Mouse (Mus musculus) c-Kit-positive CD71-positive TER-119-positive erythroid progenitor cells, embryonic 14.5 days (primary cell): Measurements from ENCODE around the gene Auts2.
"Not testable (repeated sequence)": the region's sequence is repeated elsewhere in the genome, so short reads cannot be mapped to it uniquely, and the experiment has no call there.

Experiments
- DNase-seq: peaks from one replicate; pipeline ENCODE4 v3.0.0-alpha.2; 2013; ENCODE audit warnings: low spot score

Auts2 gene

GRCm38 (mm10) chr5:132543118-132544071, at the start of gene Auts2:
Gene Auts2 (minus strand): TSS chr5:132543344.
- DNase-seq = no peak

GRCm38 (mm10) chr5:132591721-132592695, 48.9 kb upstream of the Auts2 start:
- no peak for DNase-seq

- no peak for DNase-seq
Measured at GRCm38 (mm10) chr5:132579774-132580173, 36.6 kb upstream of the Auts2 start.

GRCm38 (mm10) chr5:132560771-132561170, 17.6 kb upstream of the Auts2 start:
- not testable (repeated sequence) for DNase-seq

GRCm38 (mm10) chr5:132545761-132546160, 2.6 kb upstream of the Auts2 start:
- DNase-seq = no peak

GRCm38 (mm10) chr5:132544176-132544995, 1.2 kb upstream of the Auts2 start:
- no peak for DNase-seq

GRCm38 (mm10) chr5:132542381-132543020, 643 bp downstream of the Auts2 start:
- no peak for DNase-seq

GRCm38 (mm10) chr5:132541951-132542350, 1.2 kb downstream of the Auts2 start:
- DNase-seq = no peak

- DNase-seq = no peak
Measured at GRCm38 (mm10) chr5:132541371-132541931, 1.7 kb downstream of the Auts2 start.

- DNase-seq = no peak
Measured at GRCm38 (mm10) chr5:132540841-132541311, 2.3 kb downstream of the Auts2 start.

- DNase-seq = no peak
Measured at GRCm38 (mm10) chr5:132537475-132537874, 5.7 kb downstream of the Auts2 start.

GRCm38 (mm10) chr5:132526395-132526794, 16.7 kb downstream of the Auts2 start:
- DNase-seq = no peak

GRCm38 (mm10) chr5:132521358-132521873, 21.7 kb downstream of the Auts2 start:
- no peak for DNase-seq

- DNase-seq = no peak
Measured at GRCm38 (mm10) chr5:132517879-132518278, 25.3 kb downstream of the Auts2 start.

- DNase-seq = no peak
Measured at GRCm38 (mm10) chr5:132514521-132514920, 28.6 kb downstream of the Auts2 start.

GRCm38 (mm10) chr5:132513206-132513605, 29.9 kb downstream of the Auts2 start:
- DNase-seq = no peak

GRCm38 (mm10) chr5:132509464-132509885, 33.7 kb downstream of the Auts2 start:
- DNase-seq = no peak

- DNase-seq = no peak
Measured at GRCm38 (mm10) chr5:132504893-132505292, 38.3 kb downstream of the Auts2 start.

- DNase-seq = no peak
Measured at GRCm38 (mm10) chr5:132503431-132503830, 39.7 kb downstream of the Auts2 start.

- no peak for DNase-seq
Measured at GRCm38 (mm10) chr5:132502036-132502435, 41.1 kb downstream of the Auts2 start.
